Mouse (Mus musculus): ENCODE measurements at regions not wholly inside any gene's neighbourhood (a gene's known extent, or its start where the extent isn't known, plus 50 kb on each side); places are given as distances from the start of the nearest gene placed in this dataset.

- no peak overlapping the region for H3K9ac ChIP-seq (ENCODE audit: low read length)
- ATAC-seq (replicated peaks; ENCODE audit: extremely low read depth, insufficient read depth, low FRiP score): no peak
- WGBS: 45% methylated on average over 2 of the region's 2 CpGs
- no peak overlapping the region for H3K4me2 ChIP-seq (ENCODE audit: low read depth, low read length)
- no peak overlapping the region for H3K4me3 ChIP-seq (ENCODE audit: low read length)
- H3K4me1 ChIP-seq (ENCODE audit: control insufficient read depth, insufficient read depth, low read length): peaks cover 3% of the 10 kb centered on the region; the same call in 1 of the 2 replicates
- no peaks in the 10 kb centered on the region for H3K36me3 ChIP-seq (ENCODE audit: control insufficient read depth, insufficient read depth)
- H3K27me3 ChIP-seq (ENCODE audit: control insufficient read depth, insufficient read depth, low read length): no peaks in the 10 kb centered on the region
- H3K27ac ChIP-seq (ENCODE audit: low read length): no peak overlapping the region
- H3K9me3 ChIP-seq (replicated peaks; ENCODE audit: control insufficient read depth, low read length): no peaks in the 10 kb centered on the region
Observed at GRCm38 (mm10) chr8:11084051-11084533, 75.8 kb upstream of the Irs2 start.

GRCm38 (mm10) chr8:11080813-11081212 is 72.6 kb upstream of the Irs2 start:
- H3K4me1 ChIP-seq (ENCODE audit: control insufficient read depth, insufficient read depth, low read length): peaks cover 11% of the 10 kb centered on the region
- WGBS: 67% methylated on average over 2 of the region's 2 CpGs
- no peaks in the 10 kb centered on the region for H3K36me3 ChIP-seq (ENCODE audit: control insufficient read depth, insufficient read depth)
- H3K27ac ChIP-seq (ENCODE audit: low read length): no peak overlapping the region
- H3K4me2 ChIP-seq (ENCODE audit: low read depth, low read length): no peak overlapping the region
- H3K9ac ChIP-seq (ENCODE audit: low read length): no peak overlapping the region
- no peak overlapping the region for H3K4me3 ChIP-seq (ENCODE audit: low read length)
- H3K9me3 ChIP-seq (replicated peaks; ENCODE audit: control insufficient read depth, low read length): no peaks in the 10 kb centered on the region
- no peak for ATAC-seq (replicated peaks; ENCODE audit: extremely low read depth, insufficient read depth, low FRiP score)
- no peaks in the 10 kb centered on the region for H3K27me3 ChIP-seq (ENCODE audit: control insufficient read depth, insufficient read depth, low read length)

GRCm38 (mm10) chr8:11079805-11080204 is 71.5 kb upstream of the Irs2 start:
- Histone ChIP-seq H3K4me3 (ENCODE audit: low read length) (no peak overlapping the region), H3K27me3 (ENCODE audit: control insufficient read depth, insufficient read depth, low read length) (no peaks in the 10 kb centered on the region), H3K9me3 (replicated peaks; ENCODE audit: control insufficient read depth, low read length) (no peaks in the 10 kb centered on the region), H3K36me3 (ENCODE audit: control insufficient read depth, insufficient read depth) (no peaks in the 10 kb centered on the region), H3K9ac (ENCODE audit: low read length) (no peak overlapping the region), H3K4me2 (ENCODE audit: low read depth, low read length) (no peak overlapping the region), H3K4me1 (ENCODE audit: control insufficient read depth, insufficient read depth, low read length) (peaks cover 11% of the 10 kb centered on the region), H3K27ac (ENCODE audit: low read length) (no peak overlapping the region)
- ATAC-seq (replicated peaks; ENCODE audit: extremely low read depth, insufficient read depth, low FRiP score): no peak
- 43% methylated on average over 11 of the region's 11 CpGs for WGBS

GRCm38 (mm10) chr8:11077138-11077537 is 68.9 kb upstream of the Irs2 start:
- Histone ChIP-seq H3K4me2 (ENCODE audit: low read depth, low read length) (peak overlapping the region; percentile 42), H3K4me3 (ENCODE audit: low read length) (peak overlapping the region; percentile 6; the same call in 1 of the 2 replicates)

GRCm38 (mm10) chr8:11071162-11071561 is 62.9 kb upstream of the Irs2 start:
- WGBS: 66% methylated on average over 2 of the region's 2 CpGs
- no peaks in the 10 kb centered on the region for H3K4me1 ChIP-seq (ENCODE audit: control insufficient read depth, insufficient read depth, low read length)
- no peaks in the 10 kb centered on the region for H3K27me3 ChIP-seq (ENCODE audit: control insufficient read depth, insufficient read depth, low read length)
- no peak overlapping the region for H3K27ac ChIP-seq (ENCODE audit: low read length)
- no peak overlapping the region for H3K4me3 ChIP-seq (ENCODE audit: low read length)
- H3K9me3 ChIP-seq (replicated peaks; ENCODE audit: control insufficient read depth, low read length): no peaks in the 10 kb centered on the region
- no peaks in the 10 kb centered on the region for H3K36me3 ChIP-seq (ENCODE audit: control insufficient read depth, insufficient read depth)
- no peak overlapping the region for H3K4me2 ChIP-seq (ENCODE audit: low read depth, low read length)
- no peak for ATAC-seq (replicated peaks; ENCODE audit: extremely low read depth, insufficient read depth, low FRiP score)
- no peak overlapping the region for H3K9ac ChIP-seq (ENCODE audit: low read length)

More at GRCm38 (mm10) chr8:11077138-11077537, 68.9 kb upstream of the Irs2 start:
- H3K27me3 ChIP-seq (ENCODE audit: control insufficient read depth, insufficient read depth, low read length): no peaks in the 10 kb centered on the region
- no peaks in the 10 kb centered on the region for H3K36me3 ChIP-seq (ENCODE audit: control insufficient read depth, insufficient read depth)
- 49% methylated on average over 9 of the region's 9 CpGs for WGBS
- peak; percentile 41; the same call in 1 of the 2 replicates for ATAC-seq (replicated peaks; ENCODE audit: extremely low read depth, insufficient read depth, low FRiP score)
- peak overlapping the region; percentile 6; the same call in 1 of the 2 replicates for H3K9ac ChIP-seq (ENCODE audit: low read length)
- H3K9me3 ChIP-seq (replicated peaks; ENCODE audit: control insufficient read depth, low read length): no peaks in the 10 kb centered on the region
- peak overlapping the region; percentile 35; the same call in 1 of the 2 replicates for H3K27ac ChIP-seq (ENCODE audit: low read length)
- H3K4me1 ChIP-seq (ENCODE audit: control insufficient read depth, insufficient read depth, low read length): peaks cover 11% of the 10 kb centered on the region

- Histone ChIP-seq H3K36me3 (ENCODE audit: control insufficient read depth, insufficient read depth) (no peaks in the 10 kb centered on the region), H3K27ac (ENCODE audit: low read length) (no peak overlapping the region), H3K27me3 (ENCODE audit: control insufficient read depth, insufficient read depth, low read length) (no peaks in the 10 kb centered on the region), H3K4me2 (ENCODE audit: low read depth, low read length) (no peak overlapping the region), H3K4me1 (ENCODE audit: control insufficient read depth, insufficient read depth, low read length) (no peaks in the 10 kb centered on the region), H3K4me3 (ENCODE audit: low read length) (no peak overlapping the region), H3K9me3 (replicated peaks; ENCODE audit: control insufficient read depth, low read length) (no peaks in the 10 kb centered on the region), H3K9ac (ENCODE audit: low read length) (no peak overlapping the region)
- no peak for ATAC-seq (replicated peaks; ENCODE audit: extremely low read depth, insufficient read depth, low FRiP score)
- WGBS: 71% methylated on average over 7 of the region's 7 CpGs
Observed at GRCm38 (mm10) chr8:11067450-11067849, 59.2 kb upstream of the Irs2 start.

GRCm38 (mm10) chr8:11065990-11066389 is 57.7 kb upstream of the Irs2 start:
- Histone ChIP-seq H3K4me1 (ENCODE audit: control insufficient read depth, insufficient read depth, low read length) (no peaks in the 10 kb centered on the region), H3K9me3 (replicated peaks; ENCODE audit: control insufficient read depth, low read length) (no peaks in the 10 kb centered on the region), H3K4me3 (ENCODE audit: low read length) (no peak overlapping the region), H3K27ac (ENCODE audit: low read length) (no peak overlapping the region), H3K36me3 (ENCODE audit: control insufficient read depth, insufficient read depth) (no peaks in the 10 kb centered on the region), H3K4me2 (ENCODE audit: low read depth, low read length) (no peak overlapping the region), H3K27me3 (ENCODE audit: control insufficient read depth, insufficient read depth, low read length) (no peaks in the 10 kb centered on the region), H3K9ac (ENCODE audit: low read length) (no peak overlapping the region)
- ATAC-seq (replicated peaks; ENCODE audit: extremely low read depth, insufficient read depth, low FRiP score): no peak
- WGBS: 86% methylated on average over 9 of the region's 9 CpGs

- no peak overlapping the region for H3K9ac ChIP-seq (ENCODE audit: low read length)
- no peak overlapping the region for H3K4me3 ChIP-seq (ENCODE audit: low read length)
- no peaks in the 10 kb centered on the region for H3K27me3 ChIP-seq (ENCODE audit: control insufficient read depth, insufficient read depth, low read length)
- H3K4me2 ChIP-seq (ENCODE audit: low read depth, low read length): no peak overlapping the region
- no peaks in the 10 kb centered on the region for H3K4me1 ChIP-seq (ENCODE audit: control insufficient read depth, insufficient read depth, low read length)
- H3K9me3 ChIP-seq (replicated peaks; ENCODE audit: control insufficient read depth, low read length): no peaks in the 10 kb centered on the region
- 46% methylated on average over 4 of the region's 4 CpGs for WGBS
- H3K36me3 ChIP-seq (ENCODE audit: control insufficient read depth, insufficient read depth): no peaks in the 10 kb centered on the region
- no peak for ATAC-seq (replicated peaks; ENCODE audit: extremely low read depth, insufficient read depth, low FRiP score)
- no peak overlapping the region for H3K27ac ChIP-seq (ENCODE audit: low read length)
Observed at GRCm38 (mm10) chr8:11065303-11065702, 57.0 kb upstream of the Irs2 start.

GRCm38 (mm10) chr8:11063058-11063457 is 54.8 kb upstream of the Irs2 start:
- WGBS: 73% methylated on average over 8 of the region's 8 CpGs
- Histone ChIP-seq H3K36me3 (ENCODE audit: control insufficient read depth, insufficient read depth) (no peaks in the 10 kb centered on the region), H3K9me3 (replicated peaks; ENCODE audit: control insufficient read depth, low read length) (no peaks in the 10 kb centered on the region), H3K27me3 (ENCODE audit: control insufficient read depth, insufficient read depth, low read length) (no peaks in the 10 kb centered on the region), H3K4me2 (ENCODE audit: low read depth, low read length) (no peak overlapping the region), H3K4me3 (ENCODE audit: low read length) (no peak overlapping the region), H3K9ac (ENCODE audit: low read length) (no peak overlapping the region), H3K27ac (ENCODE audit: low read length) (no peak overlapping the region), H3K4me1 (ENCODE audit: control insufficient read depth, insufficient read depth, low read length) (no peaks in the 10 kb centered on the region)
- no peak for ATAC-seq (replicated peaks; ENCODE audit: extremely low read depth, insufficient read depth, low FRiP score)

All from heart, embryonic 16.5 days (tissue).